Mouse (Mus musculus): ENCODE results near the gene Shq1. TPM values are rescaled to one million over a fixed set of nuclear protein-coding genes. Genes with fewer than 3 reads are reported as not detected.

The Shq1 gene
- polyA plus RNA-seq, 1 experiment: 12.6 TPM

DNA sequence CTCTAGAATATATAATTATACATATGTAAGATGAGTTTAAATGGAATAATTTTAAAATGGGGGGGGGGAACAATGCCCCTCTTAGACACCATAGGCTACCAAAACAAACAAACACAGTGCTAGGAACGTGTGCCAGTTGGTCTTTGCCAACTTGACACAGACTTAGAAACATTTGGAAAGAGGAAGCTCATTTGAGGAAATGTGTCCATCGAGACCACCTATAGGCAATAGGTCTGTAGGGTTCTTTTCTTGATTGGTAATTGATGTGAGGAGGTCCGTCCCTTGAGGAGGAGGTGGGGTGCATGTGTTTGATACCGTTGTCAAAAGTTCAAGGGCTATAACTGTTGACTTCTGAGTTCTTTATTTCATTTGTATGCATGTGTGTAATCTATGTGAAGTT, 80.4 kb downstream of the Shq1 start:
- Histone ChIP-seq H3K36me3 (ENCODE audit: control insufficient read depth, insufficient read depth) (peaks cover 3% of the 10 kb centered on the region), H3K79me2 (ENCODE audit: control insufficient read depth, insufficient read depth) (no peaks in the 10 kb centered on the region), H3K27me3 (ENCODE audit: control insufficient read depth, insufficient read depth, insufficient read length) (no peaks in the 10 kb centered on the region), H3K79me3 (ENCODE audit: low read depth) (no peaks in the 10 kb centered on the region), H3ac (ENCODE audit: control insufficient read depth, insufficient read length, low read depth) (no peak overlapping the region), H3K4me3 (ENCODE audit: insufficient read depth, poor library complexity, severe bottlenecking) (no peak overlapping the region)
- TF ChIP-seq MAX (IDR thresholded peaks at IDR 0.05): no peak
- TF ChIP-seq CEBPB (IDR thresholded peaks at IDR 0.05; ENCODE audit: low read depth): no peak
- TF ChIP-seq MYOD1 (IDR thresholded peaks at IDR 0.05; ENCODE audit: control insufficient read depth, insufficient read length, low read depth): no peak
- TF ChIP-seq MYOG (IDR thresholded peaks at IDR 0.05; ENCODE audit: control insufficient read depth, extremely low read depth, insufficient read length): no peak
- no peak for TF ChIP-seq USF1 (IDR thresholded peaks at IDR 0.05; ENCODE audit: low read depth)
- no peak for TF ChIP-seq CTCF (IDR thresholded peaks at IDR 0.05; ENCODE audit: control insufficient read depth, insufficient read depth, insufficient read length)
- TF ChIP-seq FOSL1 (IDR thresholded peaks at IDR 0.05; ENCODE audit: insufficient read depth, low read length, poor library complexity, severe bottlenecking): no peak

DNA sequence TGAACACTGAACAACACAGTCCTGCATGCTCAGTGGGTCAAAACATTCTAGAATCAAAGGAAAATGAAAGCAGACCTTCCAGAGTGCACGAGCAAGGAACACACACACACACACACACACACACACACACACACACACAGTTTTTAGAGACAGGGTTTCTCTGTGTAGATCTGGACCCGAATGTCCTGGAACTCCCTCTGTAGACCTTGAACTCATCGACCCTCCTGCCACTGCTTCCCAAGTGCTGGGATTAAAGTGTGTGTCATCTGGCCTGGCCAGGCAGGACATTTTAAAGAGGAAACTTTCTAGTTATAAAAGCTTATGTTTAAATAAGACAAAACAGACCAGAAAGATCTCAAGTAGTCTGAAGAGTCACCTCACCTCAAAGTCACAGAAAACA, 82.1 kb downstream of the Shq1 start:
- H3K4me3 ChIP-seq (ENCODE audit: insufficient read depth, poor library complexity, severe bottlenecking): no peak overlapping the region
- H3K36me3 ChIP-seq (ENCODE audit: control insufficient read depth, insufficient read depth): peaks cover 3% of the 10 kb centered on the region
- no peak overlapping the region for H3ac ChIP-seq (ENCODE audit: control insufficient read depth, insufficient read length, low read depth)
- no peaks in the 10 kb centered on the region for H3K27me3 ChIP-seq (ENCODE audit: control insufficient read depth, insufficient read depth, insufficient read length)
- no peaks in the 10 kb centered on the region for H3K79me3 ChIP-seq (ENCODE audit: low read depth)
- H3K79me2 ChIP-seq (ENCODE audit: control insufficient read depth, insufficient read depth): no peaks in the 10 kb centered on the region
- no peak for TF ChIP-seq MYOD1 (IDR thresholded peaks at IDR 0.05; ENCODE audit: control insufficient read depth, insufficient read length, low read depth)
- no peak for TF ChIP-seq MAX (IDR thresholded peaks at IDR 0.05)
- TF ChIP-seq CEBPB (IDR thresholded peaks at IDR 0.05; ENCODE audit: low read depth): no peak
- no peak for TF ChIP-seq USF1 (IDR thresholded peaks at IDR 0.05; ENCODE audit: low read depth)
- TF ChIP-seq FOSL1 (IDR thresholded peaks at IDR 0.05; ENCODE audit: insufficient read depth, low read length, poor library complexity, severe bottlenecking): no peak
- TF ChIP-seq MYOG (IDR thresholded peaks at IDR 0.05; ENCODE audit: control insufficient read depth, extremely low read depth, insufficient read length): no peak
- TF ChIP-seq CTCF (IDR thresholded peaks at IDR 0.05; ENCODE audit: control insufficient read depth, insufficient read depth, insufficient read length): no peak

GRCm38 (mm10) chr6:100586758-100587157, 84.2 kb downstream of the Shq1 start:
- peaks cover 3% of the 10 kb centered on the region for H3K36me3 ChIP-seq (ENCODE audit: control insufficient read depth, insufficient read depth)
- no peak overlapping the region for H3ac ChIP-seq (ENCODE audit: control insufficient read depth, insufficient read length, low read depth)
- H3K4me3 ChIP-seq (ENCODE audit: insufficient read depth, poor library complexity, severe bottlenecking): no peak overlapping the region
- no peaks in the 10 kb centered on the region for H3K79me3 ChIP-seq (ENCODE audit: low read depth)
- H3K79me2 ChIP-seq (ENCODE audit: control insufficient read depth, insufficient read depth): no peaks in the 10 kb centered on the region
- TF ChIP-seq CEBPB (IDR thresholded peaks at IDR 0.05; ENCODE audit: low read depth): no peak
- TF ChIP-seq USF1 (IDR thresholded peaks at IDR 0.05; ENCODE audit: low read depth): no peak
- no peak for TF ChIP-seq MYOD1 (IDR thresholded peaks at IDR 0.05; ENCODE audit: control insufficient read depth, insufficient read length, low read depth)
- TF ChIP-seq FOSL1 (IDR thresholded peaks at IDR 0.05; ENCODE audit: insufficient read depth, low read length, poor library complexity, severe bottlenecking): no peak
- no peak for TF ChIP-seq CTCF (IDR thresholded peaks at IDR 0.05; ENCODE audit: control insufficient read depth, insufficient read depth, insufficient read length)
- TF ChIP-seq MAX (IDR thresholded peaks at IDR 0.05): no peak
- no peaks in the 10 kb centered on the region for H3K27me3 ChIP-seq (ENCODE audit: control insufficient read depth, insufficient read depth, insufficient read length)

DNA sequence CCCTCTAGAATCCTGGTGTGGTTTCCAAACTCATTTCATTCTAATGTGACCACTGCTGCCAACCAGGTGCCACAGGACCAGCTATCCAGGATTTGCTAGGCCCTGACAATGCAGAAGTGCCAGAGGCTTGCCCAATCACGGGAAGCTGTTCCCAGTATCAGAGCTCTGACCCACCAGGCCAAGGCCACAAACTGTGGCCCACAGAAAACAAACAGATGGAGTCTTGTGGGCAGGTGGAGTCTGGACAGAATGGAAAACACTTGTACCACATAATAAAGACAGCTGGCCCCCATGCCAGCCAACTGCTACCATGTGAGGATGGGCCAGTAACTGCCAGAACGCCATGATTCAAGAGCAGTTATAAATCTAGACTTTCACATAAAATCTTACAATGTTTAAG, 89.0 kb downstream of the Shq1 start:
- no peaks in the 10 kb centered on the region for H3K36me3 ChIP-seq (ENCODE audit: control insufficient read depth, insufficient read depth)
- no peak overlapping the region for H3K4me3 ChIP-seq (ENCODE audit: insufficient read depth, poor library complexity, severe bottlenecking)
- no peaks in the 10 kb centered on the region for H3K79me2 ChIP-seq (ENCODE audit: control insufficient read depth, insufficient read depth)
- H3K79me3 ChIP-seq (ENCODE audit: low read depth): no peaks in the 10 kb centered on the region
- TF ChIP-seq MAX (IDR thresholded peaks at IDR 0.05) (no peak), MYOD1 (IDR thresholded peaks at IDR 0.05; ENCODE audit: control insufficient read depth, insufficient read length, low read depth) (no peak), CEBPB (IDR thresholded peaks at IDR 0.05; ENCODE audit: low read depth) (no peak), CTCF (IDR thresholded peaks at IDR 0.05; ENCODE audit: control insufficient read depth, insufficient read depth, insufficient read length) (no peak), FOSL1 (IDR thresholded peaks at IDR 0.05; ENCODE audit: insufficient read depth, low read length, poor library complexity, severe bottlenecking) (no peak), USF1 (IDR thresholded peaks at IDR 0.05; ENCODE audit: low read depth) (no peak), MYOG (IDR thresholded peaks at IDR 0.05; ENCODE audit: control insufficient read depth, extremely low read depth, insufficient read length) (no peak)
- H3K27me3 ChIP-seq (ENCODE audit: control insufficient read depth, insufficient read depth, insufficient read length): no peaks in the 10 kb centered on the region
- H3ac ChIP-seq (ENCODE audit: control insufficient read depth, insufficient read length, low read depth): no peak overlapping the region

- H3K79me2 ChIP-seq (ENCODE audit: control insufficient read depth, insufficient read depth): no peaks in the 10 kb centered on the region
- H3K36me3 ChIP-seq (ENCODE audit: control insufficient read depth, insufficient read depth): no peaks in the 10 kb centered on the region
- TF ChIP-seq USF1 (IDR thresholded peaks at IDR 0.05; ENCODE audit: low read depth) (no peak), MYOG (IDR thresholded peaks at IDR 0.05; ENCODE audit: control insufficient read depth, extremely low read depth, insufficient read length) (no peak), FOSL1 (IDR thresholded peaks at IDR 0.05; ENCODE audit: insufficient read depth, low read length, poor library complexity, severe bottlenecking) (no peak), MAX (IDR thresholded peaks at IDR 0.05) (no peak), MYOD1 (IDR thresholded peaks at IDR 0.05; ENCODE audit: control insufficient read depth, insufficient read length, low read depth) (no peak), CEBPB (IDR thresholded peaks at IDR 0.05; ENCODE audit: low read depth) (no peak), CTCF (IDR thresholded peaks at IDR 0.05; ENCODE audit: control insufficient read depth, insufficient read depth, insufficient read length) (no peak)
- no peak overlapping the region for H3K4me3 ChIP-seq (ENCODE audit: insufficient read depth, poor library complexity, severe bottlenecking)
- no peak overlapping the region for H3ac ChIP-seq (ENCODE audit: control insufficient read depth, insufficient read length, low read depth)
- H3K79me3 ChIP-seq (ENCODE audit: low read depth): no peaks in the 10 kb centered on the region
- no peaks in the 10 kb centered on the region for H3K27me3 ChIP-seq (ENCODE audit: control insufficient read depth, insufficient read depth, insufficient read length)
Measured at GRCm38 (mm10) chr6:100581056-100581455, 89.9 kb downstream of the Shq1 start.

DNA sequence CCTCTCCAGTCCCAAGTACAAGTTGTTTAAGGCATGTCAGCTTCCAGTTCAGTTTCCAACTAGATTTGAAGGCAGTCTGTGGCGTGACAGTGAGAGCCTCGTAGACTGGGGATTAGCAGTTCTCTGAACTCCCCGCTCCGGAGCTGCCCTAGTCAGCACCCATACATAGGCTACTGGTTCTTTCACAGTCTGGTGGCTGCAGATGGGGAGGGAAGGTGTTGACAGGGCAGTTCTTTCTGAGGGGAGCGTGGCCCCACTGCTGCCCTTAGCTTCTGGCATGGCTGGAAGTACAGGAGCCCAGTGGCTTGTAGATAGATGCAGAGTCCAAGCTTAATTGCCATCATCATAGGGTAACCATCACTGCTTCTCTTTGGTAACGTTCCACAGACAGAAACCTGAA, 93.4 kb downstream of the Shq1 start:
- Histone ChIP-seq H3K79me3 (ENCODE audit: low read depth) (no peaks in the 10 kb centered on the region), H3K36me3 (ENCODE audit: control insufficient read depth, insufficient read depth) (peaks cover 5% of the 10 kb centered on the region), H3K4me3 (ENCODE audit: insufficient read depth, poor library complexity, severe bottlenecking) (no peak overlapping the region), H3ac (ENCODE audit: control insufficient read depth, insufficient read length, low read depth) (no peak overlapping the region), H3K79me2 (ENCODE audit: control insufficient read depth, insufficient read depth) (no peaks in the 10 kb centered on the region), H3K27me3 (ENCODE audit: control insufficient read depth, insufficient read depth, insufficient read length) (no peaks in the 10 kb centered on the region)
- no peak for TF ChIP-seq MYOD1 (IDR thresholded peaks at IDR 0.05; ENCODE audit: control insufficient read depth, insufficient read length, low read depth)

Measured in C2C12 (cell line).